8 mouse cellular contexts compared by ENCODE assay signal in genomic region chr9:104408571-104409294, GRCm38 (mm10).
DNase-seq lines count a peak whose midpoint lies in the region; ATAC-seq and TF ChIP-seq lines count a peak whose summit lies in the region.
"Had no signal": no experiment of that assay in that cellular context is flagged by ENCODE, and none has a peak within 500 bp of the region (broad histone marks: within the 10 kb centered on the region; RNA-seq: fewer than 3 reads in every experiment).

No protein-coding gene starts in this region.

- H3K4me1 ChIP-seq in ES-Bruce4 (ENCODE audit: control insufficient read depth, insufficient read depth, low read length) = no peaks in the 10 kb centered on the region
- H3K4me1 ChIP-seq in bone marrow macrophage, adult 2 months (ENCODE audit: control insufficient read depth, insufficient read depth, low read length) = peaks cover 7% of the 10 kb centered on the region
- H3K4me1 ChIP-seq in forebrain, embryonic 12.5 days = peaks cover 12% of the 10 kb centered on the region
- H3K4me1 ChIP-seq in intestine, embryonic 15.5 days (replicated peaks) = no peaks in the 10 kb centered on the region
- H3K4me1 ChIP-seq in midbrain, embryonic 14.5 days (ENCODE audit: control insufficient read depth, insufficient read depth, low read length) = peaks cover 10% of the 10 kb centered on the region

- no peak overlapping the region for H3K27ac ChIP-seq in ES-Bruce4 (ENCODE audit: insufficient read depth, low read length)
- H3K27ac ChIP-seq in bone marrow macrophage, adult 2 months (ENCODE audit: insufficient read depth, low read depth, low read length) = no peak overlapping the region
- no peak overlapping the region for H3K27ac ChIP-seq in forebrain, embryonic 12.5 days
- H3K27ac ChIP-seq in intestine, embryonic 15.5 days = no peak overlapping the region
- no peak overlapping the region for H3K27ac ChIP-seq in midbrain, embryonic 14.5 days (replicated peaks; ENCODE audit: low read depth, low read length)
- H3K27ac ChIP-seq: macrophage had no signal

- TF ChIP-seq CTCF in ES-Bruce4 (IDR thresholded peaks at IDR 0.05; ENCODE audit: low read depth, low read length) = no peak
- TF ChIP-seq CTCF in bone marrow macrophage, adult 2 months (IDR thresholded peaks at IDR 0.05; ENCODE audit: low read depth, low read length) = no peak

- no peaks in the 10 kb centered on the region for H3K27me3 ChIP-seq in ES-Bruce4 (ENCODE audit: control insufficient read depth, insufficient read depth, low read length, poor library complexity, severe bottlenecking)
- peaks cover 21% of the 10 kb centered on the region for H3K27me3 ChIP-seq in forebrain, embryonic 12.5 days
- no peaks in the 10 kb centered on the region for H3K27me3 ChIP-seq in intestine, embryonic 15.5 days (replicated peaks)
- no peaks in the 10 kb centered on the region for H3K27me3 ChIP-seq in midbrain, embryonic 14.5 days (ENCODE audit: control insufficient read depth, insufficient read depth, low read length)

- WGBS in forebrain, embryonic 12.5 days = 28% methylated on average over 21 of the region's 21 CpGs
- WGBS in intestine, embryonic 15.5 days = 15% methylated on average over 21 of the region's 21 CpGs
- WGBS in midbrain, embryonic 14.5 days = 21% methylated on average over 21 of the region's 21 CpGs

- H3K4me2 ChIP-seq in forebrain, embryonic 12.5 days = peak overlapping the region; percentile 55
- peak overlapping the region; percentile 62 for H3K4me2 ChIP-seq in intestine, embryonic 15.5 days (replicated peaks)
- peak overlapping the region; percentile 59 for H3K4me2 ChIP-seq in midbrain, embryonic 14.5 days (ENCODE audit: low read length)

- 0 out of 2 replicates have a peak, but pooled peaks have one; percentile 23 for ATAC-seq in forebrain, embryonic 12.5 days (ENCODE audit: low FRiP score)
- ATAC-seq in intestine, embryonic 15.5 days = peak; percentile 79
- no peak for ATAC-seq in midbrain, embryonic 14.5 days (ENCODE audit: low FRiP score, low TSS enrichment)

- intact Hi-C loops in left cerebral cortex, postnatal 10 days (cut with DNase I) = loop anchor here (5.0 kb wide), 1 partner anchor 969 kb away; no protein-coding TSS in a partner anchor

- DNase-seq in left cerebral cortex, postnatal 10 days (ENCODE audit: extremely low spot score in 1 of 2, low spot score in 2 of 2) = peak; percentile 51 to 54
- DNase-seq in midbrain, embryonic 14.5 days = peak; percentile 70
- peak; percentile 16 for DNase-seq in urinary bladder, postnatal 25 days (ENCODE audit: low spot score)

- H3K4me3 ChIP-seq in ES-Bruce4 (ENCODE audit: low read depth, low read length) = peak overlapping the region; percentile 43
- H3K4me3 ChIP-seq in bone marrow macrophage, adult 2 months (ENCODE audit: insufficient read depth, low read length) = peak overlapping the region; percentile 46
- H3K4me3 ChIP-seq in forebrain, embryonic 12.5 days (replicated peaks) = peak overlapping the region; percentile 36
- H3K4me3 ChIP-seq in intestine, embryonic 15.5 days (replicated peaks) = peak overlapping the region; percentile 27
- H3K4me3 ChIP-seq in midbrain, embryonic 14.5 days (replicated peaks; ENCODE audit: low read depth, low read length) = peak overlapping the region; percentile 32

- no peak for TF ChIP-seq POLR2A in ES-Bruce4 (IDR thresholded peaks at IDR 0.05; ENCODE audit: insufficient read depth, low read length)
- TF ChIP-seq POLR2A in bone marrow macrophage, adult 2 months (IDR thresholded peaks at IDR 0.05; ENCODE audit: borderline replicate concordance, low read depth, low read length) = no peak

- no peaks in the 10 kb centered on the region for H3K36me3 ChIP-seq in ES-Bruce4 (ENCODE audit: control insufficient read depth, insufficient read depth, low read length, poor library complexity, severe bottlenecking)
- no peaks in the 10 kb centered on the region for H3K36me3 ChIP-seq in forebrain, embryonic 12.5 days (replicated peaks)
- H3K36me3 ChIP-seq in intestine, embryonic 15.5 days = no peaks in the 10 kb centered on the region
- H3K36me3 ChIP-seq in midbrain, embryonic 14.5 days (ENCODE audit: control insufficient read depth, insufficient read depth, low read length) = no peaks in the 10 kb centered on the region

- H3K9ac ChIP-seq in ES-Bruce4 (ENCODE audit: low read depth, poor library complexity, severe bottlenecking) = no peak overlapping the region
- H3K9ac ChIP-seq in forebrain, embryonic 12.5 days = peak overlapping the region; percentile 29; the same call in 1 of the 2 replicates
- H3K9ac ChIP-seq in intestine, embryonic 15.5 days = no peak overlapping the region
- no peak overlapping the region for H3K9ac ChIP-seq in midbrain, embryonic 14.5 days (replicated peaks; ENCODE audit: low read length)

- no peak for TF ChIP-seq EP300 in ES-Bruce4 (IDR thresholded peaks at IDR 0.05; ENCODE audit: insufficient read depth, low read depth, low read length)

- no peaks in the 10 kb centered on the region for H3K9me3 ChIP-seq in ES-Bruce4 (replicated peaks; ENCODE audit: control insufficient read depth, insufficient read depth, low read length, poor library complexity, severe bottlenecking)
- no peaks in the 10 kb centered on the region for H3K9me3 ChIP-seq in forebrain, embryonic 12.5 days
- H3K9me3 ChIP-seq in intestine, embryonic 15.5 days = no peaks in the 10 kb centered on the region
- no peaks in the 10 kb centered on the region for H3K9me3 ChIP-seq in midbrain, embryonic 14.5 days (ENCODE audit: control insufficient read depth, low read length)

Comparison
In these comparisons a context has a peak if more than half of its experiments do, and no peak if none do; other contexts are left out.
1. DNase-seq: peak in every context shown above with its lines; median percentile 70 in midbrain, embryonic 14.5 days; 52 in left cerebral cortex, postnatal 10 days; 16 in urinary bladder, postnatal 25 days.